Mouse (Mus musculus): ENCODE data around the gene Tmc6. TPM values are rescaled to one million over a fixed set of nuclear protein-coding genes. Genes with fewer than 3 reads are reported as not detected.

The Tmc6 gene
- total and polyA plus RNA-seq, 2 experiments: 5.3 to 11.8 TPM

DNA sequence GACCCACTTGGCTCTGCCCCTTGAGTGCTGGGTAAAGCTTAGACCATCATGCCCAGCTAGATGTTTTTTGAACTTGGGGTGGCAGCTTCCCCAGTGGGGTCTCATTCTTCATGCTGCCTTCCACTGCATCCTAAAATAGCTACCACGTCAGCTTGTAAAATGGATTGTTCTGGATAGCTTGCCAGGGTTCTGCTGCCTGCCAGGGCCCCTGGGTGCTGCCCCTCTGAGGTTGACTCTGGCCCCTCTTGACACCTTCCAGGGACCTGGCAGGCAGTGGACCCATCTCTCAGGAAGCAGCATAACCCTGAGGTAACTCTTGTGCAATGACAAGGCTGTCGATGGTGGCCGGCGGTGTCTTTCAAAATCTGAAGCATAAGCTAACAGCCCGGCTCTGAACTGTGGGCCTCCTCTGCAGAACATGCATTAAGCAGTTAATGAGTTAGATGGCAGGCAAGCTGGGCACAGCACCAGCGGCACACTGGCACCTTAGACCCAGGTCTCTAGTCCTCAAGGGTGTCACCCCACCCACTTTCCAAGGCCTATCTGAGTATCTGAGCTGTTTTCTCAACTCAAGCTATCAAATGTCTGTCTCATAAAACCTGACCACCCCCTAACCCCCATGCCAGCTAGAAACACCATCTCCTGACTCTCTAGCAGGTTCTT, 32.8 kb upstream of the Tmc6 start:
- Histone ChIP-seq H3K36me3 (ENCODE audit: control insufficient read depth, insufficient read depth, low read length) (peaks cover 4% of the 10 kb centered on the region; the same call in 1 of the 2 replicates), H3K27me3 (ENCODE audit: control insufficient read depth, insufficient read depth, low read length) (no peaks in the 10 kb centered on the region), H3K27ac (replicated peaks; ENCODE audit: insufficient read depth, low read depth, low read length) (no peak overlapping the region), H3K9ac (ENCODE audit: low read depth, low read length) (no peak overlapping the region), H3K4me3 (ENCODE audit: insufficient read depth, low read depth, low read length) (no peak overlapping the region), H3K4me1 (ENCODE audit: control insufficient read depth, insufficient read depth, low read length) (peaks cover 14% of the 10 kb centered on the region), H3K79me2 (ENCODE audit: control insufficient read depth, insufficient read depth, low read length) (peaks cover 27% of the 10 kb centered on the region)
- TF ChIP-seq CTCF (IDR thresholded peaks at IDR 0.05; ENCODE audit: low read depth, low read length): no peak
- TF ChIP-seq POLR2A (IDR thresholded peaks at IDR 0.05; ENCODE audit: extremely low read depth, insufficient read depth, low read length): no peak
- 30% methylated on average over 6 of the region's 6 CpGs for WGBS
- DNase-seq (ENCODE audit: extremely low read depth, low read depth, low spot score): no peak

DNA sequence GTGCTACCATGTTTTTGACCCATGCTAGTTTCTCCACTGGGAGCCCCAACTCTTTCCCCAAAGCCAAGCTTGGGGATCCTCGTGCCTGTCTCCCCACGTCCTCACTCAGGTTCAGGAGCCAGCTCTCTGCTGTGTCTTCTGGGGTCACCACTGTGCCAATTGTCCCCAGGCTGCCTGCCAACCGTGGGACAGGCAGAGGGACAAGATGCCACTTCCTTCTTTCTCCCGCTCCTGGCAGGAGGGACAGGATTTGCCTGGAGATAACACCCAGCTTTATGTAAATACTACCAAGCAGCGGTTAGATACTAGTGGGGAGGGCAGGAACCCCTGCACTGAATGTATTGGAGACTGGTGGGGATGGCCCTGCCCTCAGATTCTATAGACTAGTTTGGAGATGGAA, 31.9 kb upstream of the Tmc6 start:
- Histone ChIP-seq H3K36me3 (ENCODE audit: control insufficient read depth, insufficient read depth, low read length) (peaks cover 4% of the 10 kb centered on the region; the same call in 1 of the 2 replicates), H3K27ac (replicated peaks; ENCODE audit: insufficient read depth, low read depth, low read length) (no peak overlapping the region), H3K4me3 (ENCODE audit: insufficient read depth, low read depth, low read length) (no peak overlapping the region), H3K27me3 (ENCODE audit: control insufficient read depth, insufficient read depth, low read length) (no peaks in the 10 kb centered on the region), H3K79me2 (ENCODE audit: control insufficient read depth, insufficient read depth, low read length) (peaks cover 27% of the 10 kb centered on the region), H3K4me1 (ENCODE audit: control insufficient read depth, insufficient read depth, low read length) (peaks cover 11% of the 10 kb centered on the region; the same call in 1 of the 2 replicates), H3K9ac (ENCODE audit: low read depth, low read length) (no peak overlapping the region)
- no peak for DNase-seq (ENCODE audit: extremely low read depth, low read depth, low spot score)
- TF ChIP-seq POLR2A (IDR thresholded peaks at IDR 0.05; ENCODE audit: extremely low read depth, insufficient read depth, low read length): no peak
- TF ChIP-seq CTCF (IDR thresholded peaks at IDR 0.05; ENCODE audit: low read depth, low read length): no peak
- WGBS: 11% methylated on average over 5 of the region's 5 CpGs

DNA sequence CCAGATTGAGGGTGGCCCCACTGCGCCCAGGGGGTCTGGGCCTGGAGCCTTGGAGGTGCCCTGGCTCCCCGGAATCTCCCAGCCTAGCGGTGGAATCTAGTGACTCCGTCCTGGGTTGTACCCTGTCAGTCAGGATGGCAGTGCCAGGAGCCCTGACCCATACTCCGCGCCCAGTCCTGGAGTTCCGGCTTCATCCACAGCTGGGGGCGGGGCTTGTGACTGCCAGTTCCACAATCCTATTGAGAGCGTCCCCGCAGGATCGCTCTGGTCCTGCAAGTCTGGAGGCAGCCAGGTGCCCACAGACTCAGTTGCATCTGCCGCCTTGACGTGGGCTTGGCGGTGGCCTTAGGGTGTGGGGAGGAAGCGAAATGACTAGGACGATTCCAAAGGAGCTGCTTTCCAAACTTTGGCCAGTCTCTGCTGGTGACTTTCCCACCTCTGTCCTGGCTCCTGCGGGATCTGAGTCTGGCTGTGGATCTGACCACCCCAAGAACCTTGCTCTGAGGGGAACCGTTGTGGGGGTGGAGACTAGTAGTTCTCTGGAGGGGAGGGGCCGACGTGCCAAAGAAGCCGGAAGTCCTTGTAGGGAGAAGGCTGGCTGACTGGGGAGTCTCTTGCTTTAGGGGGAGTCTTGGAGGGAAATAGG, 28.5 kb upstream of the Tmc6 start:
- peak; percentile 87 for DNase-seq (ENCODE audit: extremely low read depth, low read depth, low spot score)
- Histone ChIP-seq H3K4me3 (ENCODE audit: insufficient read depth, low read depth, low read length) (peak overlapping the region; percentile 83), H3K36me3 (ENCODE audit: control insufficient read depth, insufficient read depth, low read length) (no peaks in the 10 kb centered on the region), H3K79me2 (ENCODE audit: control insufficient read depth, insufficient read depth, low read length) (peaks cover 23% of the 10 kb centered on the region), H3K4me1 (ENCODE audit: control insufficient read depth, insufficient read depth, low read length) (peaks cover 10% of the 10 kb centered on the region; the same call in 1 of the 2 replicates), H3K27ac (replicated peaks; ENCODE audit: insufficient read depth, low read depth, low read length) (peak overlapping the region; percentile 70), H3K9ac (ENCODE audit: low read depth, low read length) (peak overlapping the region; percentile 95), H3K27me3 (ENCODE audit: control insufficient read depth, insufficient read depth, low read length) (no peaks in the 10 kb centered on the region)
- TF ChIP-seq POLR2A (IDR thresholded peaks at IDR 0.05; ENCODE audit: extremely low read depth, insufficient read depth, low read length) (peak; percentile 52; the same call in 1 of the 2 replicates), CTCF (IDR thresholded peaks at IDR 0.05; ENCODE audit: low read depth, low read length) (peak; percentile 68)
- under 1% methylated on average over 21 of the region's 21 CpGs for WGBS

GRCm38 (mm10) chr11:117809407-117810311, 27.7 kb upstream of the Tmc6 start, which contains the start of the genes Gm20708 and Syngr2:
Gene Gm20708, plus strand, starts transcription at chr11:117809668.
Gene Syngr2, plus strand, starts transcription at chr11:117809668.
- Histone ChIP-seq H3K27me3 (ENCODE audit: control insufficient read depth, insufficient read depth, low read length) (no peaks in the 10 kb centered on the region), H3K9ac (ENCODE audit: low read depth, low read length) (peak within 1 kb of the TSS; percentile 95), H3K4me3 (ENCODE audit: insufficient read depth, low read depth, low read length) (peak within 1 kb of the TSS; percentile 83), H3K36me3 (ENCODE audit: control insufficient read depth, insufficient read depth, low read length) (no peaks in the 10 kb centered on the region), H3K79me2 (ENCODE audit: control insufficient read depth, insufficient read depth, low read length) (peaks cover 23% of the 10 kb centered on the region), H3K4me1 (ENCODE audit: control insufficient read depth, insufficient read depth, low read length) (peaks cover 10% of the 10 kb centered on the region; the same call in 1 of the 2 replicates), H3K27ac (replicated peaks; ENCODE audit: insufficient read depth, low read depth, low read length) (peak within 1 kb of the TSS; percentile 70)
- DNase-seq (ENCODE audit: extremely low read depth, low read depth, low spot score): no peak
- TF ChIP-seq POLR2A (IDR thresholded peaks at IDR 0.05; ENCODE audit: extremely low read depth, insufficient read depth, low read length) (peak; percentile 79), CTCF (IDR thresholded peaks at IDR 0.05; ENCODE audit: low read depth, low read length) (no peak)
- WGBS: 2% methylated on average over 74 of the region's 75 CpGs

- Histone ChIP-seq H3K79me2 (ENCODE audit: control insufficient read depth, insufficient read depth, low read length) (peaks cover 9% of the 10 kb centered on the region; the same call in 1 of the 2 replicates), H3K4me3 (ENCODE audit: insufficient read depth, low read depth, low read length) (no peak overlapping the region), H3K36me3 (ENCODE audit: control insufficient read depth, insufficient read depth, low read length) (no peaks in the 10 kb centered on the region), H3K27me3 (ENCODE audit: control insufficient read depth, insufficient read depth, low read length) (no peaks in the 10 kb centered on the region), H3K27ac (replicated peaks; ENCODE audit: insufficient read depth, low read depth, low read length) (no peak overlapping the region), H3K9ac (ENCODE audit: low read depth, low read length) (no peak overlapping the region), H3K4me1 (ENCODE audit: control insufficient read depth, insufficient read depth, low read length) (peaks cover 6% of the 10 kb centered on the region; the same call in 1 of the 2 replicates)
- DNase-seq (ENCODE audit: extremely low read depth, low read depth, low spot score): no peak
- TF ChIP-seq CTCF (IDR thresholded peaks at IDR 0.05; ENCODE audit: low read depth, low read length): no peak
- WGBS: 95% methylated on average over 6 of the region's 6 CpGs
Measured at GRCm38 (mm10) chr11:117806781-117807180, 24.8 kb upstream of the Tmc6 start.
